Mouse (Mus musculus): ENCODE results near the gene Lhx8.

Lhx8 gene

DNA sequence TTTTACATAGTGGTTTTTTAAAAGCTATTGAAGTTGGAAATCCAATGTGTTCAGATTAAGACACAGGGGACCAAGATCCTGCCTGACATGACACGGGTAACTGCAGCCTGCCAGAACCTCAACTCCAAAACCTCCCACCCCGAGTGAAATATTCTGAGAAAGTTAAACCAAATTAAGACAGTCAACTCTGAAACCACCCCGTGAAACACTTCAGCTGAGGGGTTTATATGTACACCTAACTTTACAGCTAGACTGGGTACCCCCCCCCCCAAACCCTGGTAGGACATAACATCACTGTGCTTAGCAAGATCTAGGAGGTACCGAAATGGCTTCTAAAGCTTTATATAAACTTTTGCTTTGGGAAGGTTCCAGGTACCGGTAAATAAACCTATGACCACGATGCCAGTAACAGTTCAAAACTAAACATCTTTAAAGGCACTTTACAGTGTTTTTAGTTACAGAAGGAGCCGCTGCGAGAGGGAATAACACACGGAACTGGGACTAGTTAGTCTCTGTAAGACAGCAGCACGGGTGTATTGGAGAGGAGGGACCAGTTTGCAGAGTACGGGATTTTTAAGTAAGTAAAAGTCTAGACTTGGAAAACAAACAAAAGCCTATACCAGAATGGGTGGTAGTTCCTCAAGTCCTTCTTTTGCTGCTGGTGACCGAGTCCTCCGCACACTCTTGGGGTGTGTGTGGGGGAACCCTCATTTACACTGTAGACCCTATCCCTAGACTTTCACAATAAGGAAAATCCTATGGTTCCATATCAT, 3.2 kb downstream of the Lhx8 start:
- peak; percentile 21 for DNase-seq (ENCODE audit: low read depth, low spot score)

DNA sequence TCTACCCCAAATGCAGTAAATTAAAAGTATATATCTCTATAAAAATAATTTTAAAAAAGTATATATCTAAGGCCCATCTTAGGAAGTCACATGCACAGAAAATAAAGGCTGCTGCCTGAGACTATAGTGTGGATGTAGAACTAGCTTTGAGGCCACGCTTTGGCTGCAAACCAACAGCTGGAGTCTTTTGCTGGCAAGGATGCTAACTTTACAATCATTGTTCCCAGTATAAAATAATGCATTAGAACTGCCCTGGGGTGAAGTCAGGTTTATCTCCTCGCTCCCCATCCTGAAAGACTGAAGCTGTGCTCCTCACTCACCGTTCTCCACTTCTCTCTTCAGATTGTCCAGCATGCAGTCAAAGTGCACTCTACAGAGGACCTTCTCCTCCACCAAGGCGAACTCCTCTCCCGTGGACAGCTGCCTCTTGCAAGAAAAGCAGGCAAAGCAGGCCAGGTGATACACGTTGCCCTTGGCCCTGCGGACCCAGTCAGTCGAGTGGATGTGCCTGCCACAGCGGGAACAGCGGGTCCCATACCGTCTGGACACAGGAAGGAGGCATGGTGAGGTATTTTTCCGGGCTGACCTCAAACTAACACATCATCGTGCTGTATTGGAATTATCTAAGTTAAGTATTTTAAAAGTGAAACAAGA, 8.4 kb downstream of the Lhx8 start:
- no peak for DNase-seq (ENCODE audit: low read depth, low spot score)

DNA sequence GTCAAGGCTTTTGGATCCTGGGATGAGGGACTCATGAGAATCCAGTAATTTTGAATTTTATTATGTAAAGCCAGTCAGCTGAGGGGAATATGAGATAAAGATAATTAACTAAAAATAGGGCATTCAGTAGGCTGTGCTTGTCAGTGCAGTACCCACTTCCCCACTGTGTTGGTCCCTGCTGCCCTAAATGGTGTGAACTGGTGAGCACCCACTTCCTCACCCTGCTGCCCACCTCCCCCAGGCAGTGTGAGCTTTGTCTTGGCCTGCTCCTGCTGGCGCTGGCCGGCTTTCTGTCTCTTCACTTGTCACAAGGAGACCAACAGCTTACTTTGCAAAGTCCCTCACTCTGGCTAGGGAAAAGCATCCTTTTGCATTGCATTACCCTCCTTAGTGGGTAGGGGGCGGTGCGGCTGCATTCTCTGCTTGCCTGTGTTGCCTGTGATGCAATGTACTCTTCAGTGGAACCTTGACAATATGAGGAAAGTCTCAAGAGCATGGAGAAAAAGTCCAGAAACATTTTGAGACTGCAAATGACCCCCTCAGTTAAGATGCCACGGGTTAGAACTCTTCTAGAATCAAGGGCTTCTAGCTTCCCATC, 12.7 kb downstream of the Lhx8 start:
- peak; percentile 35 for DNase-seq (ENCODE audit: low read depth, low spot score)

DNA sequence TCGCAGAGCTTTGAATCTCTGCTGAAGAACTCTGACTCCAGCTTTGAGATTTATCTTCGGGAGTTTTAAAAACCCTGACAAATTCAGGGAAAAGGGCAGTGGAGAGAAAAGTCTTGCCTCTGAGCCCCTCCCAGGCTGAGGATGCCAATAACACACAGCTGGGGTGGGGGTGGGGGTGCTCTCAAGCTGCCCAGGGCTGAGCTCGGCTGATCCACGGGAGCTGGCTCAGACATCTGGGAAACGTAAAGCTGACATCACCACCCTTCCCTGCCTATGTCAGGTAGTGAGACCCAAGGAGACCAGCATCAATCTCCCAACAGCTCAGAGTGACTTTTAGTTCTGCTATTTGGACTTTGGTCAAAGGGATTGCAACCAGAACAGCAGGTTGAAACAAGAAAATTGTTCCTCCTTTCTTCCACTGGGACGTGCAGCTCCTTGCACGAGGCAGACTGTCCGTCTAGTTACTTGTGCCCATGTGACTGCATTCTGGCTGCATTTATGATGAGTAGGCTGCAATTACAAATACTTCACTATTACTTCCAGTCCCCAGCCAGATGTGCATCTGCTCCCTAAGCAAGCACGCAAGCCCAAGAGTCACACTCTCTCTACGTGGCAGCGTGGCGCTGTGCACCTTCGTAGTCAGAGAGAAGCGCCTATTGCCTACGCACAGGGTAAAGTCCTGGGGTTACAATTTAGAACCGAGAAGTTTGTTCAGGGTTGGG, 25.1 kb downstream of the Lhx8 start:
- peak; percentile 46 for DNase-seq (ENCODE audit: low read depth, low spot score)

DNA sequence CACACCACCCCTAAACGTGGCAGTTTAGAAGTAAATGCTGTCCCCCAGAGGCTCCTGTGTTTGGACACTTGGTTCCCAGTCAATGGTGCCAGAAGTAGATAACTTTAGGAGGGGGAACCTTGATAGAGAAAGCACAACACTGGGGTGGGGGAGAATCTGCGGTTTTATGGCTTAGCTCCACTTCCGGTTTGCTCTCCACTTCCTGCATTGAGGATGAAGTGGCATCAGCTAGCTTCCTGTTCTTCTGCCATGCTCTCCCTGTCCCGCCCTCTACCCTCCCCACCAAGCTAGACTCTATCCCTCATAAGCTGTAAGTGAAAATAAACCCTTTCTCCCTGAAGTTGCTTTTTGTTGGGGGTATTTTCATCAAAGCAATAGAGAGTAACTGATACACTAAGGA, 29.4 kb downstream of the Lhx8 start:
- DNase-seq (ENCODE audit: low read depth, low spot score) = no peak

DNA sequence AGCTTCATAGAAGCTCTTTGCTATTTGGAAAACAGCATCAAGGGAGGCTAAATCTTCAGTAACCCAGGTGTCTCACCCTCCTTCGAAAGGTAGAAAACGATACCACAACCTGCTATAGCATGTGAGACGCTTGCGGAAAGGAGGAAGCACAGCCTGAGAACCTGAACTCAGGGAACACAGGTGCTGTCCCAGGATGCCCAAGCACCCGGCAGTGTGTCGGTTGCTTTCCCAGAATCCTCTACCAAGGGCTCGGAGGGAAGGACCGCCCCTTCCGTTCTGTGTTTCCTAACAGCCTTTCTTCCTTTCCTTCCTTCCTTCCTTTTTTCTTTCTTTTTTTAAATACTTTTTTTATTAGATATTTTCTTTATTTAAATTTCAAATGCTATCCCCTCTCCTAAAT, 30.5 kb downstream of the Lhx8 start:
- no peak for DNase-seq (ENCODE audit: low read depth, low spot score)

DNA sequence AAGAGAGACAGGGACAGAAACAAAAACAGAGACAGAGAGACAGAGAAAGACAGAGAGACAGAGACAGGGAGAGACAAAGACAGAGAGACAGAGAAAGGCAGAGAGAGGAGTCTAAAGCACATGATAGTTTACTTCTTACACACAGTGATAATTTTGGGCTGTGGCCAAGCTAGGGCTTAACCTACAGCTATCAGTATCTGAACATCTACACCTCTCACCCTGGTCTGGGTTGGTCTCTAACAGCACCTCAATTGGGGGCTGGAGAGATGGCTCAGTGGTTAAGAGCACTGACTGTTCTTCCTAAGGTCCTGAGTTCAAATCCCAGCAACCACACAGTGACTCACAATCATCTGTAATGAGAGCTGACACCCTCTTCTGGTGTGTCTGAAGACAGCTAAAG, 32.0 kb downstream of the Lhx8 start:
- DNase-seq (ENCODE audit: low read depth, low spot score) = no peak

DNA sequence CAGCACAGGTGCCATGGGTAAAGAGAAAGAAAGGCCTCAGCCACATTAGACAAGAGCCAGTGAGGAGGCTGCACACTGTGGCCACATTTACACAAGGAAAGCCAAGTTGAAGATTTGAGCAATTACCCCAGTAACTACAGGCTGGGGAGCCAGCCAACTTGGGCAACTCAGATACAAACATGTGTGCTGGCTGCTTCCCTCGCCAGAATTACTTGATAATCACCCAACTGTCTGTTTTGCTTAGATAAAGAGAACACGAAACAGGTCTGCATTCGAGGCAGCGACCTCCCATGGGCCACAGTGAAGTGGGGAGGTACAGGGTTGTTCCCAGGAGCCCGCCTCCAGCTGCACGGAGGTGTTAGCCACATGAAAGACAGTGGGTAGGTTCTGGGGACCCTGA, 33.0 kb downstream of the Lhx8 start:
- no peak for DNase-seq (ENCODE audit: low read depth, low spot score)

DNA sequence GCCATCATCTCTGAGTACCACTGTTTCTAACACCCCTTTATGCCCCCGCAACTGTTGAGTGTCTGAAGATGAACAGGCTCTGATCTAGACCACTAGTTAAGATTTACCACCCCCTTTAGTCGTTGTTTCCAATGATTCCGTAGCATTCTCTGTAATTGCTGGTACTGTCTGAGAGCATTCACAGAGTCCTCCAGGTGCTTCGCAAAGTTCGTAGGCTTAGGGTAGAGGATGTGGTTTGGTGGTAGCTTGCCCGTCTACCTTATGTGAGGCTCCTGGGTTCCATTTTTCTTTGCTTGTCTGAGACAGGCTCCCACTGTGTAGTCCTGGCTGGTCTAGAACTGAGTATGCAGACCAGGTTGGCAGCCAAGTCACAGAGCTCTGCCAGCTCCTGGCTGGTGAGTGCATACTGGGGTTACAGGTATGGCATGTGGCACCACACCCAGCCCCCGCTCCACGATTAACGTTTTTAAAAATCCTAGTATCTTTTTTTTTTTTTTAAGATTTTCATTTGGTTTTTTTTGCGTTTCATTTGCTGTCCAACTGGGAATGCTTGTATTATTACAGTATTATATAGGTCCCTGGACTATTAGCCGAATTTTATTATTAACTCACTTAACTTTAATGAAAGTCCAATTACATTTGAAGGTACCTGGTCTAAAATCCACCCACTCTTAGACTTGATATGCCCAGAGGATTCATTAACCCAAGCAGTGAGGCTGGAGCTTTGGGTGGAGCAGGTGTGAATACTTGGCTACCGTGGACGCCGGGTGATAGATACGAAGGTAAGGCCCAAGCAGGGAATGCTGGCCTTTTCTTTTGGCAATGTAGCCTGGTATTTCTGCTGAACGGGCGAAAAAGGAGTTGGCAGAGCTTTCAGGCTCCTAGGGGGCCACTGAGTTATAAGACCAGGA, 35.3 kb downstream of the Lhx8 start:
- no peak for DNase-seq (ENCODE audit: low read depth, low spot score)

DNA sequence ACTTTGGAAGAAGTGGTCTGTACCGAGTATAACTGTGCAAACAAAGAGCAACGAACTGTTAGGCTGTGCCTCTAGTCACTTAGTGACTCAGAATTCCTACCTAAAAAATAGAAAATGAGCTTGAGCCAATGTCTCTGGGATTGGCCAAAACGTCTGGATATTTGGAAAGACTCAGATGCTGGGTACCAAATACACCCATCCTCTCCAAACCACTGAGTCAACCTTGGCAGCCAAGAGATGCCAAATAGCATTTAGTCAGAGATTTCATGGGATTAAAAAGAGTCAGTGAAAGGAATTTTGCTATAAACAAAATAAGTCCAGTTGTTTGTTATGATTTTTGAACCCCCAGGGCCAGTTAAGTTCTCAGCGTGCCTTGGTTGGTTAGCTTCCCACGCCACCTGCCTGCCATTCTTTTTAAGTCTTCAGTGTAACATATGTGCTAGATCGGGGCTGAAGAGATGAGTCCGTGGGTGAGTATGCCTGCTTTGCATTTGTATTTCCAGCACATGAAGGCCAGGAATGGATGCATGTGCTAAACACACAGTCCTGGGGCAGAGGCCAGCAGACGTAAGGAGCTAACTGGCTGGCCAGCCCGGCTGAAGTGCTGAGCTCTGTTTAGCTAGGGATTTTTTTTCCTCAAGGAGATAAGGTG, 36.5 kb downstream of the Lhx8 start:
- no peak for DNase-seq (ENCODE audit: low read depth, low spot score)

DNA sequence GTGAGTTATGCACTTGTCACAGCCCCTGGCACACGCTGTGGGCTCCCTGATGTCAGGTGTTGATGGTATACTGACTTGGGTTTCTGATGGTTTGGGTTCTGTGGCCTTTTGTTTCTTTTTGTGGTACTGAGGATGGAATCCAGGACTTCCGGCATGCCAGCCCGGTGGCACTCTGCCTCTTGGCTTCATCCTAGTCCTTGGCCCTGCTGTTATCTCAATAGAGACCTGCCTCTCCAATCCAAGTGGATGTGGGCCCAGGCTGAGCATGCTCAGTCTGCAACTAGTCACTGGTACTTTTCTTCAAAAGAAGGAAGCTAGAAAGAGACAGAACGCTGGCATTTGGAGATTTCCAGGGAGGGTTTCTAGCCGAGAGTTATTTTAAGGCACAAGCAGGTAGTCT, 38.3 kb downstream of the Lhx8 start:
- DNase-seq (ENCODE audit: low read depth, low spot score) = no peak

DNA sequence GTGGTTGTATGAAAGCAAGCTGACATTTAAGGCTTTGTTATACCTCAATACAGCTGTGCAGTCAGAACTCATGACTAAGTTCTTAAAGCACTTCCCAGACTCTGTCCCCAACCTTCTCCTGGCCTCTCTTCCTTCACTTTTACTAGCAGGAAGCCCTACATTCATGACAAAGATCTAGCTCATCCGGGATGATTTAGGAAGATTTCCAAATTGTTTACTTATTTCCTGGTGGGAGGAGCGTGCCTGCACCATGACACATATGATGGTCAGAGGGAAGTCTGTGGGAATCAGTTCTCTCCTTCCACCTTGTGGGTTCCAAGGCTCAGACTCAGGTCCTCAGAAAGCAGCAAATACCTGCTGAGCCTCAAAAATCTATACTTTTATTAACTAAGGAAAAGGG, 40.1 kb downstream of the Lhx8 start:
- DNase-seq (ENCODE audit: low read depth, low spot score) = no peak

DNA sequence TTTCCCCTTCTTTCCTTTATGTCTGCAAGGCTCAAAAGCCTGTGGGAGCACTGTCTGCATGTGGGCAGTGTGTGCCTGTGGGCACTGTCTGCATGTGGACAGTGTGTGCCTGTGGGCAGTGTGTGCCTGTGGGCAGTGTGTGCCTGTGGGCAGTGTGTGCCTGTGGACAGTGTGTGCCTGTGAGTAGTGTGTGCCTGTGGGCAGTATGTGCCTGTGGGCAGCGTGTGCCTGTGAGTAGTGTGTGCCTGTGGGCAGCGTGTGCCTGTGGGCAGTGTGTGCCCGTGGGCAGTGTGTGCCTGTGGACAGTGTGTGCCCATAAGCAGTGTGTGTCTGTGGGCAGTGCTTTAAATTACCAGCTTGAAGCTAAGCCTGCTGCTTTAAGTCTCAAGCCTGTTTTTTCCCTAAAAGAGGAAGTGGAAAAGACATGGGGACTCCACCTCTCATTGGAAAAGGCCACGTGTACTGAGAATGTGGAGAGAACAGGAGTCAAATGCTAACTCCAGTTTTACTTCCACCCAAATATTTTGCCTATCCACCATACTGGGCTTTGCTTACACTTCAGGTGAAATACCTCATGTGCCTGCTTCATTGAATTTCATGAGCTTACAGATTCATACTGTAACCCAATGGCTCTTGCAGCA, 41.9 kb downstream of the Lhx8 start:
- DNase-seq (ENCODE audit: low read depth, low spot score) = no peak

DNA sequence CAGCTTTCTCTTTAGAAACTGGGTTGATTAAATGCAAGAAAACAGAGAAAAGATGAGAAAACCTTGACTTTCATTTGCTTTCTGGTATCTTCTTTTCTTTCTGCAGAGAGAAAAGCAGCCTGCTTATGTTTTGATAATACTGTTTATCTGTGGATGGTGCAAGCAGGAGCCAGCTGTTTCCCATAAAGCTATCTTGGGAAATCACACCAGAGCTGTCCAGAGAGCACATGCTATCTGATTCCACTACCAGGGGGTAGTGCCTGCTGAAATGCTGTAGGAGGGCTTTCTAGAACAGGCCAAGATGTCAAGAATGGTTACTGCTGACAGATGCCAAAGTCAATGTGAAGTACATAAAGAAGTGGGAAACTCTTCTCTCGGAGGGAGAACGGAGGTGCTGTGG, 43.2 kb downstream of the Lhx8 start:
- no peak for DNase-seq (ENCODE audit: low read depth, low spot score)

DNA sequence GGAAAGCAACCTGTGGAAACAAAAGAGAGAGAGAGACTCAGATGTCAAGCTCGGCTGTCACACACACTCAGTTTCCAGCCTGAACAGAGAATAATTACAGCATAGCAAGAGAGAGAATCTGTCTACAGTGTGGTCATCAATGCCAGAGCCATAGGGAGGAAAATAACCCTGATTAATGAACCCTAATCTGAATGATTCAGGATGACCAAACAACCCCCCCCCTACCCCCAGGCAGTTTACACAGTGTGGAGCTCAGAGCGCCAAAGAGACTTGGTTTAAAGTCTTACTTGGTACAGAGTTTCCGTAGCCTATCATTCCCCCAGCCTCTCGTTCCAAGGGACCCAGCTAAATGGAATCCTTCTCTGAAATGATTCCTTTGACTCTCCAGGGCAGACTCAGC, 45.1 kb downstream of the Lhx8 start:
- no peak for DNase-seq (ENCODE audit: low read depth, low spot score)

DNA sequence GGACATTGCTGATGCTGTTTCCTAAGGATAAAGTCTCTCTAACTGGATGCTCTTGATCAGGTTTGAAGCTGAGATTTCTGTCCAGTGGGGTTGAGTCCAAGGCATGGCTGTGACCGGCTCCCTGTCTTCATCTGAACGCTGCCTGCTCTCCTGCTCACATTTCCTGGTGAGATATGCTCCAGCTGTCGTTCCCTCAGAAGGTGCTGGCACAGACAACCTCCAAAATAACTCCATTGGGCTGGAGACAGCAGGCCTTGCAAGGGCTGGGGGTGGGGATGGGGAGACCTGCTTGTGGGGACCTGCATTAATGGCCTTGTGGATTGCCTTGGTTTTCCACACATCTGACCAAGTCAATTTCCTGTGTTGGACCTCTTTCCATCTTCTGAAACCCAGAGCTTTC, 46.2 kb downstream of the Lhx8 start:
- no peak for DNase-seq (ENCODE audit: low read depth, low spot score)

DNA sequence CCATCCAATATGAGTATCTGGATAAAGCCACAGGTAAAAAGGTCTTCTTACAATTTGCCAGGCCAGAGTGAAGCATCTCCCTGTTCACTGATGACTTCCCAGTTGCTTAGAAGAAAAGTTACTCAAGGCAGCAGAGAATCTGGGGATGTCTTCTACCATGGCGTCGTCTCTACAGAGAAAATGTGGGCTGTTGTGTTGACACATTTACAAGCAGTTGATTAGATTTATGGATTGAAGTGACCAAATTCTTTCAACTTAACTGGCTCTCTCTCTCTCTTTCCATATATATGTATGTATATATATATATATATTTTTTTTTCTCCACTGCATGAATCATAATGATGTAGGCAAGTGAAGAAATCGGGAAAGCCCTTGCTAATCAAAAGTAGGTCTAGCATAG, 55.8 kb downstream of the Lhx8 start:
- peak; percentile 63 for DNase-seq (ENCODE audit: low read depth, low spot score)

DNA sequence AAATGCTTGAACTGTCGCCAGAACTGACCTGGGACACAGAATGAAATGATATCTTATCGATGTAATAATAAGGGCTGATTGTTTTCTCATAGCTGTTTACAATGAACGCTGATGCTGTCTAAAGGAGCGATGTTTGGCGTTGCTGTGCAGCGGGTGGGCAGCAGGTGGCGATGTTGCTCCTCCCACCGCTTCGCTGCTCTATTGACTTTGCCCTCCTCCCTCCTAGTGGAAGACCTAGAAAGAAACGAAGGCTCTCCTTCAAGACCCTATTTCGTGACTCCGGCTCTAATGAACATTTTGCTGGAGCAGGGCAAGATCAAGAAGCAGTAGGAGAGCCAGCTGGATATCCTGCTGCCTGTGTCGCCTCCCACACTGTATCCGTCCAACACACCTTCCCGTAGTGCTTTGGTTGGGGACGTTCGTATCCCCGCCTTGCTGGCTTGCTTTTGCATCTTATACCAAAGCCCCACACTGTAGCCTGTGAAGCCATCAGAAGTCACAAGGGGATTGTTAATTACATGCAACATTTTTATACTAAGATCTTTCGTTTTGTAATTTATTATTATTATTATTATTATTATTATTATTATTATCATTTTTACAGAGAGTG, 60.6 kb downstream of the Lhx8 start:
- peak; percentile 80 for DNase-seq (ENCODE audit: low read depth, low spot score)

DNA sequence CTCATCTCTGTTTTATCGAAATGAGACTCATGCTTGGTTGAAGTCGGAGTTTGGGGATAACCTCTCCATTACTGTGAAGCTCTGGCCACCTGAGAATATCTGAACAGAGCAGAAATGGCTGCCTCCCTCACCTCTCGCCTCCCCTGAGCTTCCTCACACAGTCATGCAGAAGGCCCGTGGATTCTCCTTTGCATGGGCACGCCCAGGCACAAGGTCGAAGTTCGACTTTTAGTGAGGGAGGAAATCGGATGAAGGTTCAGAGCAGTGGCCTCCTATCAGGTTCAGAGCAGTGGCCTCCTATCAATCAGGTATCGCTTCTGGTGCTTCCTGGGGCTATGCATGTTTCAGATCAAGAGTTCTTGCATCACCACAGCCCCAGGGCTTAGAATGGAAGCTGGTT, 62.1 kb downstream of the Lhx8 start:
- DNase-seq (ENCODE audit: low read depth, low spot score) = no peak

DNA sequence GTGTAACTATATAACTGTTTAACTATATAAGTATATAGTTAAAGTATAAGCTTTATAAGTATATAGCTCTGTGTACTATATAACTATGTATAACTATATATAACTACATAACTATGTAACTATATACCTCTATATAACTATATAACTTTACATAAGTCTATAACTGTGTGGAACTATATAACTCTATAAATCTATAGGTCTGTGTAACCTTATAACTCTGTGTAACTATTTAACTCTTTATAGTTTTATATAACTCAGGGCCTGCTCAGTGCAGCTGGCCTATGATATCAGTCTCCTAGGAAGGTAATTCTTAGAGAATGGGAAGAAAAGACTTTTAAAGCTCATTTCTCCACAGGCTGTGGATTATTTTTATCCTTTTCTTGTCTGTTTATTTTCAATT, 73.1 kb downstream of the Lhx8 start:
- DNase-seq (ENCODE audit: low read depth, low spot score) = no peak
